Mouse (Mus musculus) retina, adult 2 months (tissue): ENCODE results near the gene Slc9a3r2.

ENCODE experiments used
- DNase-seq: peaks from one replicate; pipeline ENCODE4 v3.0.0-alpha.2; 2012; ENCODE audit warnings: low read depth, low spot score

Gene Slc9a3r2

DNA sequence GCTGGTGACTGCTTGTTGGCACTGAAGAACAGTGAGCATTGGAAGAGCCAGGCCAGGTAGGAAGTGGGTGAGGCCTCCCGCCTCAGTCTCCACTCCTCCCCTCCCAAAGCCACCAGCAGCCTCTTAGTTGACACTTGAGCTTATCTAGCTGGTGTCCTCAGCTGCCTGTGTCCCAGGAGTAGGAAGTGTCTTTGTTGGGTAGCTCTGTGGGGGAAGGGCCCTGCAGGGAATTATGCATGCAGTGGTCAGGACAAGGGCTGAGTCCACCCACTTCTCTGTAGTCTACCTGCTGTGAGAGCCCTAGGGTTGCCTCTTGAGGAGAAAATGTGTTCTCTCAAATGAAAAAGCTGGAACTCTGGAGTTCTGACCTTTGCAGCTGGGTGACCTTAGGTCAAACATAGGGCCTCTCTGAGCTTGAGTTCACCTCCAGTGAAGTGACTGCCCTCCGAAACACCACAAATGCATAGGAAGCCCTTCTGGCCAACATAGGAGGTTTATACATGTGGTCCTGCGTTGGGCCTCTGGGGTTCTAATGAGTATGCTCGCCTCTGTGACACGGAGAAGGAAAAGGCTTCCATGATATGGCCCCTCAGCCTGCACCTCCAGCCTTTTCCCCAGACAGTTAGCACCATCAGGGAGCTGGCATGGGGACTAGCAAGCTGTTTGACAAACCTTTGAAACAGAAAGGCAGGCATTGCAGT, 13.2 kb downstream of the Slc9a3r2 start:
- DNase-seq = no peak

DNA sequence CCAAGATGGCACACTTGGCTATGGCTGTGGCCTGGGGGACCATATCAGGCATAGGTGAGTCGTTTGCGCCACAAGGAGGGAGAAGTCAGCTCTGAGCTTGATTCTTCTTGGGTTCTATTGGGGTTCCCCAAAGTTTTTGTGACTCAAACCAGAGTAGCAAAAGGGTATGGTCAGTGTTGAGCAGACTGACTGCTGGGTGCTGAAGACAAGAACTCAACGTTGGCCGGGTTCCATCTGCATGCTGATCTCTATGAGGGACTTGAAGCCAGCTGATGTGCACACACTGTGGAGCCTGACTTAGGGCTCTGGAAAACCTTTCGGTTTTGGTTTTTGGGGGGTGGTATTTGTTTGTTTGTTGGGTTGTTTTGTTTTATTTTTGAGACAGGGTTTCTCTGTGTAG, 14.4 kb downstream of the Slc9a3r2 start:
- DNase-seq = no peak

DNA sequence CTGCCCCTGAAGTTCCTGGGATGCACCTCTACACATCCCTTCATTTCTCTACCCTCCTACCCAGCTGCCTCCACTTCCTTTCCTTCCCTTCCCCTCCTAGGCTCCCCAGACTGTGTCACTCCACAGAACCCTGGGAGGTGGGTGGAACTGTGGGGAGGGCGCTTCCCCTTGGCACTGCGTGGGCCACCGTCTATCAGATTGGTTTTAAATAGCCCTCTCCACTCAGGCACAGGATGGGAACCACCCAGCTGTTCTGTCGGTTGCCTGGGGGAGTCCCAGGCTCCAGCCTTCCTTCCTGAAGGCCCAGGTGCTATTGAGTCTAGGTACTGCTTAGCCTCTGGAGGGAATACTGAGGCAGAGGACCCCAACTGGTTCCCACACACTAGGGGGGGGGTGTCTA, 15.1 kb downstream of the Slc9a3r2 start:
- no peak for DNase-seq

DNA sequence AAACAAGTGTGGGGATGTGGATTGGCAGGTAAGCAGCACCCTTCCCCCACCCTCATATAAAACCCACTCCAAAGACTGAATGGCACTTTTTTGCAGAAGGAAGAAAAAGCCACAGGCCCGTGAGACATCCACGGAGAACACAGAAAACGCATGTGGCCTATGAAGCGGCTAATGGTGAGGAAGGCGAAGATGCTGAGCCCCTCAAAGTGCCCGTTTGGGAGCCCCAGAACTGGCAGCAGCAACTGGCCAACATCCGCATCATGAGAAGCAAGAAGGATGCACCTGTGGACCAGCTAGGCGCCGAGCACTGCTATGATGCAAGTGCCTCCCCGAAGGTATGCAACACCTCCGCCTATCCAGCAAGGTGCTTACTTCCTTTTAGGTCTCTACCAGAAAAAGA, 16.3 kb downstream of the Slc9a3r2 start:
- DNase-seq = no peak

DNA sequence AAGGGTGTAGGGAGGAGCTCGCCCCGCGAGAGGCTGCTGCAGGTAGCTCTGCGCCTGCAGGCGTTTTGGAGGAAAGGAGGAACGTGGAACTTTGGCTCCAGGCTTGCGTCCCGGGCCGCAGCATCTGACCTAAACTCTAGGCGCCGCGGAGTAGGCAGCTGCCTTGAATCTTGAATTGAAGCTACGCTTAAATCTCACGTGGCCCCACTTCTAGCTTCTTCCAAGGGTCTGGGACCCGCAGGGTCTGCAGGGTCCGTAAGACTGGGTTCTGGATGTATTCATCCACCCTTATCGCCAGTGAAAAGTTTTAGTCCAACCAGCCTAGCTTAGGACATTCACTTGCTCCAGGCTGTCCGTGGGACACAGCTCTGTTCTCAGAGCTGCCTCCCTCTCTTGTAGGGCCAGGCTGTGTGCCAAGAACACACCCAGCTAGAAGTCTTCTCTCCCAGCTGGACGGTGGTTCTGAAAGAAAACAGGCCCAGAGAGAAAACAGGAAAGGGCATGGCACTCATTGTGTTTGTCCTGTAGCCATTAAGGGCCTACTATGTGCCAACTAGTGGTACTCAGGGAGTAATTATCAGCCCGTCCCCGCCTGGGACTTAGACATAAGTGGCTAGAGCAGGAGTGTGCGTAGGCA, 17.2 kb downstream of the Slc9a3r2 start:
- no peak for DNase-seq

DNA sequence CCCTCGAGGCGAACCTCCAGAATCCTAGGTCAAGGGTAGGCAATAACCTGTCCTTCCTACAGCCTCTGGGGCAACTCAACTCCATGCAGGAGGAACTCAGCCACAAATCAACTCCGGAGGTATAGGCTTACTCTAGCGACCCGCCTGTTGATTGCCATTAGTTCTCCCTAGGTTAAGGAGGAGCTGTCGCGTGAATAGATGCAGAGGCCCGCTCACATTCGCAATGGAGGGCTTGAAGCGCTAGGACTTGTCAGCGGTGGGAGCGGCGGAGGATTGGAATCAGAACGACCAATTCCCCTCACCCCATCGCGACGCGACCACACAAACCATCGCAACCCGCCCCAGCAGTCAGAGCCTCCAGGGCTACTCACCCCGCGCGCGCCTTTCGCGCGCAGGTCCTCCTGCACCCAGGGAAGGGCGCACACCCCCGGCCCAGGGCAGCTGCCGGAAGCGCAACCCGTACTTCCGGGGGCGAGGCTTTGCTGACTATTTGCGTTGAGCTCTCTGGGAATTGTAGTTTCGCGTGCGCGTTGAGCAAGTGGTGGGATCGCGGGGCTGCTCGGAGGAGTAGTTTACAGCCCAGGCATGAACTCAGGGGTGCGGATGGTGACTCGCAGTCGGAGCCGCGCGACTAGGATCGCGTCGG, 17.8 kb downstream of the Slc9a3r2 start, which contains the start of the genes Tsc2 and Nthl1:
Gene Tsc2, minus strand, starts transcription at position 464 of the 646 bp plus-strand sequence.
Gene Nthl1, plus strand, starts transcription at position 514 of the 646 bp plus-strand sequence.
- peak; percentile 59 for DNase-seq

DNA sequence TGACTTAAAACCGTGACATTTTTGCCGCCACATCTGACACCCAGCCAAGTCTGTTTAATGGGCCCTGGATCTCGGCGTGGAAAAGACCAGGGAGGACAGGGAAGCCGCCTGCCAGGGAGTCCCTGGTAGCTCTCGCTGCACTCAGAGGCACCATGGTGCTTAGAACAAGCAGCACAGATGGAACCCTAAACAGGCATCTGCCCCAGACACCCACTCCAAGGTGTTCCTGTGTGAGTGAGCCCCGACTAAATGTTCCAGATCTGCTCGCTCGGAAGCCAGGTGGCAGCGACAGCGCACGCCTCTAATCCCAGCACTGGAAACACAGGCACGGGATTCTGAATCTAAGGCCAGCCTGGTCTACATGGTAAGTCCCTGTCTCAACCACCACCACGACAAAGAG, 20.1 kb downstream of the Slc9a3r2 start:
- DNase-seq = no peak

DNA sequence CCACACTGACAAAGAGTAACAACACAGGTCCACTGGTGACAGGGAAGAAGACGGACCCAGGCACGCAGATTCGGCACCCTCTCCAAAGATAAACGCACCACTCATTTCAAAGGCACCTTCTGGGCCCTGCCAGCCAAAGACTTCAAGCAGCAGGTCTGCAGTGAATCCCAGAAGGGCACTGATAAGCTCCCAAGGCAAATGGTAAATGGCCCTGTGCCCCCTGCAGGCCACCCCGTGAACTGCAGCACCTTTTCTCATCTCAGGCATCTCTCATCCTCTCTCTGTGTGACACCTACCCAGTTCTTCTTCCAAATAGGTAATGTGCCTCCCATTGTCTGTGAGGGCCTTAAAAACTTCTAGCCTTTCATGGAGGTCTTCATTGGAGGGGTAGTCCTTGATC, 21.5 kb downstream of the Slc9a3r2 start:
- peak; percentile 39 for DNase-seq

DNA sequence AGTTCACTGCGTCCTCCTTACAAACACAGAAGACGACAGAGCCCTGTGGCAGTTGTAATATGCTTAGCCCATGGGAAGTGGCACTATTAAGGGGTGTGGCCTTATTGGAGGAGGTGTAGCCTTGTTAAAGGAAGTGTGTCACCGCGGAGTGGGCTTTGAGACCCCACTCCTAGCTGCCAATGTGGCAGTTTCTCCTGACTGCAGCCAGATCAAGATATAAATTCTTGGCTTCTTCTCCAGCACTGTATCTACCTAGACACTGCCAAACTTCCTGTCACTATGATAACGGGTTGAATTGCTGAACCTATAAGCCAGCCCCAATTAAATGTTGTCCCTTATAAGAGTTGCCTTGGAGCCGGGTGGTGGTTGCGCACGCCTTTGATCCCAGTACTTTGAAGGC, 24.7 kb downstream of the Slc9a3r2 start:
- no peak for DNase-seq

DNA sequence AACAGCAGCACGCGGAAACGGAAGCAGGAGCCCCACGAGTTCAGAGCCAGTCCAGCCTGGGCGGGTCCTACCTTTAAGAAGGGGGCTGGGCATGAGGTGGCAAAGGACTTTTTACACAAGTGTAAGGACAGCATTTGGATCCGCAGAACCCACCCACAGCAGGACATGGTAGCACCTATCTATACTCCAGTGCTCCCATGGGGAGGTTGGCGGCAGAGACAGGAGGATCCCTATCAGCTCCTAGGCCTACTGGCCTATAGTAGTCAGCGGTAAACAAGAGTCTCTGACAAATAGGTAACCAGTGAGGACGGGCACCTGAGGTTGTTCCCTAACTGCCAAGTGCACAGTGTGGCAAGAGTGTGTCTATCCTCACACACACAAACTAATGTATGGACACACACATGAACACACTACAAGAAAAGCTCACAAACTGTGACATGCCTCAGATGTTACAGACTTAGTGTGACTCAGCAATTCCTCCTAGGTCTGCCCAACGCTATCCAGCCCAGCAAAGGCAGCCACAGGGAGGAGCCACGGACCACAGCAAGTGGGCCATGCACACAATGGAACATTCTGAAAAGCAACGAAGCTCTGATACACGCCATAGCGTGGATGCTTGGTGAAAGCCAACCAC, 32.4 kb downstream of the Slc9a3r2 start:
- DNase-seq = no peak

DNA sequence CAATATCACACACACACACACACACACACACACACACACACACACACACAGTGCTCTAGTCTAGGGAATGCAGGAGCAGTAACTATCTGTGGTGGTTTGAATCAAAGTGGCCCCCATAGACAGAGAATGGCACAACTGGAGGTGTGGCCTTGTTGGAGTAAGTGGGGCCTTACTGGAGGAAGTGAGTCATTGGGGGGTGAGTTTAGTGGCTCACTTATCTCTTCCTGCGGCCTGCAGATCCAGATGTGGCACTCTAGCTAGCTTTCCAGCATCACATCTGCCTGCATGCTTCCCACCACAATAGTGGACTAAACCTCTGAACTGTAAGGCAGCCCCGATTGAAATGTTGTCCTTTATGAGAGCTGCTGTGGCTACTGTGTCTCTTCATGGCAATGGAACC, 39.4 kb downstream of the Slc9a3r2 start:
- DNase-seq = no peak

DNA sequence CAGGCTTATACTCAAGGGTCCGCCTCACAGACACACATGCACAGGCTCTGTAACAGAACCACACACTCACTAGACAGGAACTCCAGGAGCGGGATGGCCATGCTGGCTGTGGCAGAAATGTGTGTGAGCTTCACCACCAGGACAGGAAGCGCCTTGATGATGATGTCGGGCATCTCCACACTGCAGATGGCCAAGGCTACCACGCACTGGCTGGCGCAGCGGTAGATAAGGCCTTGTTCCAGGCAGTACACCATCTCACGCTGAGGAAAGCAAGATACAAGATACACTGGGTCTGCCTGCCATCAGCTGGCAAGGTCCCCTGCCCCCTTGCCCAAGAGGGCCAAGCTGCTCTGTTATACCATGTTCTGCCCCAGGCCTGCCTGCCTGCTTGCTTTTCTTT, 41.3 kb downstream of the Slc9a3r2 start:
- no peak for DNase-seq

DNA sequence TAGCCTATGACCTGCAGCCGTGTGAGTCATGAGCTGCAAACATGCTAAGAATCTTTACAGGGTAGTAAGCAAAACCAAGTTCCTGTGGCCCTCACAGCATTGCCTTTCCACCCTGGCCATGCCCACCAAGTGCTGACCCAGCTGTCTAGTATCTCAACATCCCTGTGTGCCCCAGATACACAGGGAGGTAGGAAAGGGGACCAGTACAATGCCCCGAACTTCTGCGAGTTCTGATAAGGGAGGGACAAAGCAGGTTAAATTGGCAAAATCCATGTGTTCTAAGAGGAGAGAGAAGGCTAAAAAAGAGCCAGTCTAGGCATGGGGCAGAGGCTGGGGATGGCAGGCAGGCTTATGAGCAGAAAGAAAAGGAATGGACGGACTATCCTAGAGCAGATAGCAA, 41.8 kb downstream of the Slc9a3r2 start:
- DNase-seq = no peak

DNA sequence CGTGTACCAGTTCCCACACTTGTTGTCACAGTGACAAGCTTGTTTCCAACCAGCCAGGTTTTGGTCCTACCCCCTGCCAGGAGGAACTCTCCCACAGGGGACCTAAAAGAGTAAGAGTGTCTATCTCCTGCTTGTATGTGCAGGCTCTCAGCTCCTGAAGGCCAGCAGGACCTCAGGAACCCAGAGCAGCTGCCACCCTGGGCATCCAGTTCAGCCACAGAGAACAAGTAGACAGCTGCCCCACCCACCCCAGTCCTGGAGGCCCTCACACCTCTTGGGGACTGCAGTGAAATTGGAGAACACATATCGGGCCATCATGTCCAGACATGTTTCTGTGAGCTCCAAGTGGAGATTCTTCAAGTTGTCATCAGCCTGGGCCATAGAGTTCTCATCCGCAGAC, 45.6 kb downstream of the Slc9a3r2 start:
- DNase-seq = no peak

DNA sequence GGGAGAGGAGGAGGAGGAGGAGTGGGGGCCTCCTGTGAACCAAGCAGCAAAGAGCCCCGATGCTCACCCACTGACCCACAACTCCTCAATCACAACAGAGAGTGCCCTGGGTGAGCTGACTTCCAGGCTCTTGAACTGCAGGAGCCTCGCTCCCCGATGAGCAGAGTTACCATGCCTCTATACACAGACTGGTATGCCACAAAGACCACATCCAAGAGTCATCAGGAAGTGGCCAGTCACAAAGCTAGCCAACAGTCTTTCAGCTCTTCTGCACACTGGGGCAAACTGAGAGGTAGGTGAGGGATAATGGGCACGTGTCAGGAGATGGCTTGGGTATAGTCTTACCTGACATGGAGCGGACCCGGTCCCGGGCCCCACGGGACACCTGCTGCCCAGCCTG, 46.2 kb downstream of the Slc9a3r2 start:
- no peak for DNase-seq

DNA sequence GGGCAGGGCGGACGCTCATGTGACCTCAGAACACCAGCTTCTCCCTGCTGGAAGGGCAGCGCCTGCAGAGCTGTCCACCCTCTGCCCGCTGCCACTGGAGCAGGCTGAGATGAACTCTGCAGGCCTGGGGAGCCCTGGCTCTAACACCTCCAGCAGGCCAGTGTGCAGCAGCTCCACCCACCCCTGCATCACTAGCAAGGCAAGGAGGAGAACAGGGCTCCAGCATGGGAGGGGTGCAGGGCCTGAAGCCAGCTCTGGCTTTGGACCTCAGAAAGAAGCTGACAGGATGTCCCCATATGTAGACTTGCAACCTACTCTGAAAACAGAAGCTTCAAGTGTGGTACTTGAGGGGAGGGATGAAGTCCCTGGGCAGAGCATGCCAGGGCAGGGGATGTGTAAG, 49.6 kb downstream of the Slc9a3r2 start:
- no peak for DNase-seq

DNA sequence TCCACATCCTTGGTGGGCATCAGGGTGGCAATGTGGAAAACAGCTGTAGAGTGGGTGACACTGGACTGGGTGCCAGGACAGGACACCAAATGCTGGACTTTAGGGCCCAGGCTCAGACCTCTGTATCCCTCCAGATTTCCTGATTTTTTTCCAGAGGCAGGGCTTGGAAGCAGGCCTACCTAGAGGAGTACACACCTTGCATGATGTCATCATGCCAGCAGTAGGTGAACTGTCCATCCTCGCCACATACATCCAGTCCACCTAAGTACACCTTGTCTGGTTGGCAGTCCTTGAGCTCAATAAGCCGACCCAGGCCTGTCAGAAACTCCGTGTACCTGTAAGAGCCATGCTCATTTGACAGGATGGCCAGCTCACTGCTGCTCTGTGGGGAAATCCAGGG, 52.1 kb downstream of the Slc9a3r2 start:
- no peak for DNase-seq

DNA sequence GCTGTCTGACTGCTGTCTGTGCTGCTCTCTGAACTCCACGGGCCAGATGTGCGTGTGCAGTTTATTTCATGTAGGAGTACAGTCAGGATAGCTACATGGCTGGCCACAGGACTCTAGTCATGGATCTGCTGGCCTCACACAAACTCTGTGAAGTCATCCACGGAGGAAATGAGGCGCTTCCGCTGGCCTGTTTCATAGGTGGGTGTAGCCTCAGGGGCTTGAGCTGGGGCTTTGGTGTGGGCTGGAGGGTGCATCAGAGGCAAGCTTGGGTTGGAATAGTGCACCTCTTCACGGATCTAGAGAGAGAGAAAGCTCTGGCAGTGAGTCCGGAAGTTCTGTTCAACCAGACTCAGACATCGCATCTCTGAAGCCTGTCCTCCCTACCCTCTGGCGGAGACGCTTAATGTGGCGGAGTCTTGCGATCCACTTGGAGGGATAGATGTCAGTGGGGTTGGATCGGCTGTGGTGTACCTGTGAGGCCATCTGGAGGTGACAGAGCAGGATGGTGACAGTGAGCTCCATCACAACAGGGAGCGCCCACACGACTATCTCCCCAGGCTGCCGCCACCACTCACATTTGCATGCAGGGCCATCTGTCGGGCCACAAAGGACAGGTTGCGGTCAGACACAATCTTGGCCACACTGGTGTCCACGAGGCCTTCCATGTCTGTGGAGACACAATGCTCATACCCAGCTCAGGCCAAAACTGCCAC, 53.5 kb downstream of the Slc9a3r2 start:
- DNase-seq = no peak

DNA sequence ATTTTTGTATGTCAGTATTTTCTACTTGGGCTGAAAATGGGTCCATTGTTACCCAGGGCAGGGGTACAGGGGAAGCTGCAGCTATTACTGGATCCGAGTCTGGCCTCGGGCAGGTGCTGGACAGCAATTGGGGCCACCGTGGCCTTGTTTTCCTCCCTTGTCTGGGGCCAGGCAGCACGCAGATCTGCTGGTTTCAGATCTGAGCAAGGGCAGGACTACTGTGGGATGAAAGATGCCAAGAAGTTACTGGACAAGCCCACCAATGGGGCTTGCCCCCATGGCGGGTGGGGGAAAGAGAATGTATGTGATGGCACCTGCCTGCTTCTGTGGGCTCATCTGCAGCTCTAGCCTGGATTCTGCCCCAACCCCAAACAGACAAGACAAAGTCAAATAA, 54.1 kb downstream of the Slc9a3r2 start:
- DNase-seq = no peak

DNA sequence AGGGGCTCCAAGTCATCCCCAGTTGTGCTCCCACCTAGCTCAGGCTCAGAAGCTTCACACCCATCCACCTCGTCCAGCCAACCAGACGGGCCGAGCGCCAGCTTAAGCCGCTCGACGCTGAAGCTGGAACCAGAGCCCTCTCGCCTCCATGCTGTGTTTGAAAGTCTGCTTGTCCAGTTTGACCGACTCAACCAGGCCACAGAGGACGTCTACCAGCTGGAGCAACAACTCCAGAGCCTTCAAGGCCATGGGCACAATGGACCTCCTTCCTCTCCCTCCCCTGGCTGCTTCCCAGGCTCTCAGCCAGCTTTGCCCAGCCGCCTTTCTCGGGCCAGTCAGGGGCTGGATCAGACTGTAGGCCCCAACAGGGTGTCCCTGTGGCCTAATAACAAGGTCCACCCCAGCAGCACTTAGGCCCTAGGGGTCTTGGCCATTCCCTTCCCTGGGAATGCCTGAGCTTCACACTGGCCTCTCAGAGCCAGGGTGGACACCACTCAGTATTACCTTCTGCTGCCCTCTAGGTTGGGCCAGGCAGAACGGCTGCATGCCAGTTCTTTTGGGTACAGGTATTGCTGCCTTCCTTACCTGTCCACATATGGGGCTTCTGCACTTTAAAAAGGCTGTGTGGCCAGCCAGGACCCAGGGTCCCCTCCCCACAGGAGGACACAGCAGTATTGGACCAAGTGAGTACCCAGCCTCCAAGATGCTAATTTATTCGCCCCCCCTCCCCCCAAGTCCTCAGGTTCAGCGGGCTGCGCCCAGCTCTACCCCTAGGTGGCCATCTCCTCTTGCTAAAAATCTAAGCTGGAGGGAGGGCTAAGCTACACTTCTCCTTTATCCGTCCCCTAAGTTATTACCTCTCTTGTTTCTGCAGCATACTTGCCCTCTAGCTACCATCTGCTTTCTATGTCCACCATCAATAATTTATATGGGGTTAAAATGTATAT, 54.7 kb downstream of the Slc9a3r2 start:
- DNase-seq = no peak
